Mouse (Mus musculus): ENCODE data around the gene Gle1.
"Not testable (repeated sequence)": the region's sequence is repeated elsewhere in the genome, so short reads cannot be mapped to it uniquely, and the experiment has no call there.

The Gle1 gene

DNA sequence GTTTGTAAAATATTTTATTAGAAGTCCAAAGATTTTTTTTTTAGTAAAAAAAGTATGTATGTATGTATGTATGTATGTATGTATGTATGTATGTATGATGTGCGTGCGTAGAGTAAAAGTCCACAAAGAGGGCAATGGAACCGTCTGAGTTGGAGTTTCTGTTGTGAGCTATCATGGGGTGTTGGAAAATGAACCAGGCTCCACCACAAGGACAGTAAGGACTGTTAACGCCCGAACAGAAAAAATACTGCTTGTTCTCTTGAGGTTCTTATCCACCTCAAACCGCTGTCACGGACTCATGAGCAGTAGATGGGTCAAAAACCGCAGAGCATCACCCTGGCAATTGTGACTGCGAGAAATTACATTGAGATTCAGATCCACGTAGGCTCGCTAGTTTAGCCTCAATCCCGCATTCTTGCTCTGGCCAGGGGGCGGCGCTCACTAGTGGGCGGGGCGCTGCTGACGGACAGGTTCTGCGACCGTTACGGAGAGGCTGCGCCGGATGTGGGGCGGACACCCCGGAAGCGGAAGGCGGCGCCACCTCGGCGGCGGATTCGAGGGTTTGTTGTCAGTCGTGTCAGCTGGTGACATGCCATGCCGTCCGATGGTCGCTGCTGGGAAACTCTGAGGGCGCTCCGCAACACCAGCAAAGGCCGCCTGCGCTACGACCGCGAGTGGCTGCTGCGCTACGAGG is at the start of gene Gle1:
Gene Gle1, plus strand, starts transcription at position 521 of the 694 bp plus-strand sequence.
- peak; percentile 87 for DNase-seq (ENCODE audit: low read depth, low spot score)

DNA sequence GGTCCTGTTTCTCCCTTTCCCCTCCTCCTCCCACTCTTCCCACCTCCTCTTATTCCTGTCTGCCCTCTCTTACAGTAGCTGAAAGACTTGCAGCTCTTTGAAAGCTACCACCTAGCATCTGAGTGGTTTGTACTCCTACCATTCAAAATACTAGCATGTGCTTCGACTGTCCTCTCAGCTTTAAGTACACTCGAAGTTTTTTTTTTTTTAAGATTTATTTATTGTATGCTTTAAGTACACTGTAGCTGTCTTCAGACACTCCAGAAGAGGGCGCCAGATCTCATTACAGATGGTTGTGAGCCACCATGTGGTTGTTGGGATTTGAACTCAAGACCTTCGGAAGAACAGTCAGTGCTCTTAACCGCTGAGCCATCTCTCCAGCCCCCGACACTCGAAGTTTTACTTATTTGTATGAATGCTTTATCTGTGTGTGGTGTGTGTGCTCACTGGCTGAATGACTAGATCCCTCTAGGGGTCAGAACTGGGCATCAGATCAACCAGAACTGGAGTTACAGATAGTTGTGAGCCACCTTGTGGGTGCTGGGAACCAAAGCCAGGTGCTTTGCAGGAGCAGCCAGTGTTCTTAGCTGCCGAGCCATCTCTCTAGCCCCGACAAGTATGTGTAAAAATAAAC is 48.5 kb upstream of the Gle1 start:
- not testable (repeated sequence) for DNase-seq (ENCODE audit: low read depth, low spot score)

DNA sequence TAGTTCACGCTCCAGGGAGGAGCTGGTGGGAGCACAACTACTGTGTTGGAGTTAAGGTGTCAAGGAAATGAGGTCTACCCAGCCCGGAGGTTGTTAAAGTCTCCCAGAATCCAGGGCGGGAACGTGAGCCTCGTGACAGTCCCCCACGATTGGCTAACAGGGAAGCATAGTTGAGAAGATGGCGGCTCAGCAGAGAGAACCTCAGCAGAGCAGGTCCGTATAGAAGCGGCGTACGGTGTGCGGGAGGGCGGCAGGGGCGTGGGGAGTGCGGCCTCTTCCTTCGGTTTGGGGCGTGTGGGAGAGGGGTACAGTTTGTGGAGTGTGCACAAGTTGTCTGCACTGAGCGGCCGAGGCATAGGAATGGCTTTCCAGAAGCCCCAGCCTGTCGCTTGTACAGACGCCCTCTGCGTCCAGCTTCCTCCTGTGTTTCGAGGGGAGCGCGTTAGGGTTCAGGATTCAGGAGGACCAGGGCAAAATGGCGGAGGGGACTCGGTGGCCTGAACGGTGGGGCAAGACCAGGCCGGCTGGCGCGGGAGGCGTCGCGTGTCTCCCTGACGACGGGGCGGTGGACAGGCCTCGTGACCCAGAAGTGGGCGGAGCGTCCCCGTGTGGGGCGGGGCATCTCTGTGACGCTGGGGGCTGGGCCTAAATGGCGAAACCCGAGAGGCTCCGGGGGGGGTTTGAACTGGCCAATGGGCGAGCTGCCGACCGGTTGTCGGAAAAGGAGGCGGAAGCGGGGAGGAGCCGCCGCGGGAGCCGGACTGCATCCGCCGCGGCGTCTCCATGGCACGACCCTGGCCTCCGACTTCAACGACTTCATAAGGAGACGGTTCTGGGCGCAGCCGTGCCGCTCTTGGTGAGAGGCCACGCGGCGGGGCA is 45.9 kb upstream of the Gle1 start, which contains the start of gene Odf2:
Gene Odf2, plus strand, starts transcription at position 156 of the 879 bp plus-strand sequence.
- DNase-seq (ENCODE audit: low read depth, low spot score) = peak; percentile 99

DNA sequence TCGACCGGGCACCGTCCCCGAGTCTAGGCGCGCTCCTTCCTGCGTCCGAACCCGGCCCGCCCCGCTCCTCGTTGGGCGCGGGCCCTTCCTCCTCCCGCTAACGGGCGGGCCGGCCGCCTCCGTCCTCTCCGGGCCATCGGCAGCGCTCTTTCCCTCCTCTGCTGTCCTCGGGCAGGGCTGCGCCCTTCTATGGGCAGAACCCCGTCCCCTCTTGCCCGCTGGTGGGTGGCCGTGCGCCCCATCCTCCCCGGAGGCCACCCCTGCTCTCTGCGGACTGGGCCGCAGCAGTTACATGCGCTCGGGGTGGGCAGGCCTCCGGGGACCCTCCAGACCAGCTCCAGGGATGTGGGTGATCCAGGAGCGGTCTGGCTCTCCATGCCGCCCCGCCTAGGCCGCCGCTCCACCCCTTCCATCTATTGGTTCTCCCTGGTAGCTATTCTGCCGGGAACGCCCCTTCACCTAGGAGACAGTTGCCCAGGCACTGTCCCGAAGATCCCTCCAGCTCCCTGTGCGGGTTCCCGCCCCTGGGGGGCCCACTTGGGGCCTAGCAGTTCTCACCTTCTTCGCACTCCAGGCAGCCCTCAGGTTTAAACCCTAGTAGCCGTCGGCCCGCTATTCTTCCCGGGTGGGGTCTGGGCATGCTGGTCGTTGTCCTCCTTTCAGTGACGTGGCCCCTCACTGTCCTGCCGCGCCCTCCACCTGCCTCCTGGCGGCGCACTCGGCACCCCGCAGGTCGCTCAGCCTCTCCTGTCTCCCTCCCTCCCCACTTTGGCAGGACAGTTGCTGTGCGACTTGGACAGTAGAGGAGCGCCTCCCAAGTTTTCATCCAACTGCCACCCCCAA is 45.0 kb upstream of the Gle1 start:
- peak; percentile 52 for DNase-seq (ENCODE audit: low read depth, low spot score)

- no peak for DNase-seq (ENCODE audit: low read depth, low spot score)
Observed at GRCm38 (mm10) chr2:29891773-29892172, 43.5 kb upstream of the Gle1 start.

- DNase-seq (ENCODE audit: low read depth, low spot score) = no peak
Observed at GRCm38 (mm10) chr2:29896071-29896470, 39.2 kb upstream of the Gle1 start.

- no peak for DNase-seq (ENCODE audit: low read depth, low spot score)
Observed at GRCm38 (mm10) chr2:29897366-29897765, 37.9 kb upstream of the Gle1 start.

- DNase-seq (ENCODE audit: low read depth, low spot score) = no peak
Observed at GRCm38 (mm10) chr2:29898081-29898480, 37.1 kb upstream of the Gle1 start.

GRCm38 (mm10) chr2:29902194-29902593 is 33.0 kb upstream of the Gle1 start:
- DNase-seq (ENCODE audit: low read depth, low spot score) = no peak

GRCm38 (mm10) chr2:29908171-29908570 is 27.1 kb upstream of the Gle1 start:
- not testable (repeated sequence) for DNase-seq (ENCODE audit: low read depth, low spot score)

DNA sequence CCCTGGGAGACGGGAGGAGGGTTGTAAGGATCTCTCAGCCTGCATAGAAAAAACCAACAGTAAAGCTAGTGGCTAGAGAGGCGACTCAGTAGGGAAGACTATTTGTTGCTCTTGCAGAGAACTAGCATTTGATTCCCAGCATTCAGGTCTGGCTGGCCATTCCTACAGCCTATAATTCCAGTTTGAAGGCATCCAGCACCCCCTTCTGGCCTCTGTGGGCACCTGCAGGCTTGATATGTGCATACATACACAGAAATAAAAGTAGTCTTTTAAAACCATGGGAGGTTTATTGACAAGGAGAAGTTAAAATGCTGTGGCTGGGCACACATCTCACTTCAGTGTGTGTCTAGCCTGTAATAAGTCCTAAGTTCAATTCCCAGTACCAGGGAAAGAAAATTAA is 25.2 kb upstream of the Gle1 start:
- DNase-seq (ENCODE audit: low read depth, low spot score) = no peak

DNA sequence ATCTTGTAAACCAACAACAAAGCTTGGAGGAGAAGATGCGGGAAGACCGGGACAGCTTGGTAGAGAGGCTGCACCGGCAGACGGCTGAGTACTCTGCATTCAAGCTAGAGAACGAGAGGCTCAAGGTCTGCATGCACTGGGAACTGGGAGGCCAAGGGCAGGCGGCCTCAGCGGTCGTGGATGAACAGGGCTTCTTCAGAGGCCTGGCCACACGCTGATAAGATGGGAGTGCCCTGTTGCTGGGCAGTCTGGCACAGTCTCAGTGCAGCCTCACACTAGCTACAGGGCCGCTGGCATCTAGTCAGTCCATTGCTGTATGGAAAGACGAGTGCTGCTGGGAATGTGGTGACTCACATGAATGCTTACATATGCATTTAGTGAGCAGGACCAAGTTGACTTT is 17.6 kb upstream of the Gle1 start:
- no peak for DNase-seq (ENCODE audit: low read depth, low spot score)

GRCm38 (mm10) chr2:29922011-29922410 is 13.2 kb upstream of the Gle1 start:
- peak; percentile 8 for DNase-seq (ENCODE audit: low read depth, low spot score)

- no peak for DNase-seq (ENCODE audit: low read depth, low spot score)
Observed at GRCm38 (mm10) chr2:29926542-29926941, 8.7 kb upstream of the Gle1 start.

- DNase-seq (ENCODE audit: low read depth, low spot score) = no peak
Observed at GRCm38 (mm10) chr2:29930506-29930905, 4.7 kb upstream of the Gle1 start.

GRCm38 (mm10) chr2:29931194-29931593 is 4.0 kb upstream of the Gle1 start:
- no peak for DNase-seq (ENCODE audit: low read depth, low spot score)

- DNase-seq (ENCODE audit: low read depth, low spot score) = no peak
Observed at GRCm38 (mm10) chr2:29940073-29940472, 4.8 kb downstream of the Gle1 start.

- DNase-seq (ENCODE audit: low read depth, low spot score) = no peak
Observed at GRCm38 (mm10) chr2:29940826-29941225, 5.6 kb downstream of the Gle1 start.

- no peak for DNase-seq (ENCODE audit: low read depth, low spot score)
Observed at GRCm38 (mm10) chr2:29944723-29945122, 9.5 kb downstream of the Gle1 start.

DNA sequence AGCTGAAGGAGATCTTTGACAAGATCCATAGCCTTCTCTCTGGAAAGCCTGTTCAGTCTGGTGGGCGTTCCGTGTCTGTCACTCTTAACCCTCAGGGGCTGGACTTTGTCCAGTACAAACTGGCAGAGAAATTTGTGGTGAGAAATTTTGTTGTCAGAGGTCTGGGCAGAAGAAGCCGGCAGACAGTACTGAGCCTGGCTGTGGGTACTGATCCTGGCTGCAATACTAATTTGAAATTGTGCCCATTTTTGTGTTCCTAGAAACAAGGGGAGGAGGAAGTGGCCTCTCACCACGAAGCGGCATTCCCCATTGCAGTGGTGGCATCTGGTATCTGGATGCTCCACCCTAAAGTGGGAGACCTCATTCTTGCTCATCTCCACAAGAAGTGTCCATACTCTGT is 13.7 kb downstream of the Gle1 start:
- no peak for DNase-seq (ENCODE audit: low read depth, low spot score)

DNA sequence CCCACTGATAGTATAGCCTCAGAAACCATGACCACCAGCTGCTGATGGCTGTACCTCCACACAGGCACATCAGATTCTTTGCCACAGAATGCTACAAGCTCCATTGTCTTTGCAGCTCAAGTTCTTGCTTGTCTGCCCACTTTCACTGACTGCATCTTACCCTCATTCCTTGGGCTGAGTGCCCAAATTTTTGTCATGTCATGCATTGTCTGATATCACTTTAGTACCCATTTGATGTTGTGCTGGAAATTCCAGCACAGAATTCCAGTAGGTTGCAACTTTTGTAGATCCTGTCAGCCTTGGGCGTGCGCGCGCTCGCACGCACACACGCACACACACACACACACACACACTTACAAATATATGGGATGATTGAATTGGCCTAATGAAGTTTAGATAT is 26.0 kb downstream of the Gle1 start:
- DNase-seq (ENCODE audit: low read depth, low spot score) = no peak

Data from retina, postnatal 7 days (tissue).